Mouse (Mus musculus) brain, embryonic 14.5 days (tissue): ENCODE measurements at regions not wholly inside any gene's neighbourhood (a gene's known extent, or its start where the extent isn't known, plus 50 kb on each side); places are given as distances from the start of the nearest gene placed in this dataset.

Source experiments
- CTCF ChIP-seq: fragments of 200-500 bp; IDR thresholded peaks from 2 replicates; pipeline ENCODE4 v1.5.1; 2012; ENCODE audit warnings: inconsistent platforms, mild to moderate bottlenecking, moderate library complexity, borderline replicate concordance; ENCODE audit not compliant: insufficient read depth, insufficient read length; ENCODE audit errors: extremely low read depth
- POLR2A ChIP-seq: fragments of 200-500 bp; IDR thresholded peaks from 2 replicates; pipeline ENCODE4 v1.6.1; 2012; ENCODE audit warnings: mild to moderate bottlenecking, inconsistent platforms, borderline replicate concordance; ENCODE audit not compliant: poor library complexity, insufficient read depth, insufficient read length, severe bottlenecking; ENCODE audit errors: extremely low read depth

DNA sequence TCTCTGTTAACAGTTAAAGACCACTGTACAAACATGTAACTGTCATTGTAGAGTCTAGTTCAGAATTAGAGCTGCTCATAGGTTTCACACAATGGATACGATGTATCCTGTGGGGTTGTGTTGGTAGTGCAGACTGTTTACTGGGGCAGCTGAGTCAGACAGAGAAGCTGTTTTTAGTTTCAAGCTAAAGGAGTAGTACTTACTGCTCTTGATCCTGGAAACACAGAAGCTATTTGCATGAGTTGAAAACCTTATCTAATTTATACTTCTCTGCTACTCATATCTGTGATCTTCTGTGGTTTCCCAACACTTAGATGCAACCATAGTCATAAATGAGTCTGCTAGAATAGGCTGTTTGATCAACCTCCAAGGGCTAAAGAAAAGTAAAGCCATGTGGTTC, 413.5 kb upstream of the Cdh9 start:
- TF ChIP-seq CTCF (no peak), POLR2A (no peak)
